Mouse (Mus musculus) neural tube, embryonic 15.5 days (tissue): ENCODE measurements at regions not wholly inside any gene's neighbourhood (a gene's known extent, or its start where the extent isn't known, plus 50 kb on each side); places are given as distances from the start of the nearest gene placed in this dataset.
"Not testable (repeated sequence)": the region's sequence is repeated elsewhere in the genome, so short reads cannot be mapped to it uniquely, and the experiment has no call there.

ENCODE experiments used
- ATAC-seq: fragments of 200-750 bp; cut with Nextera tagmentation; 2 replicates; pipeline ENCODE4 v1.8.0; 2017; ENCODE audit warnings: mild to moderate bottlenecking, moderate TSS enrichment, moderate library complexity; ENCODE audit not compliant: low FRiP score
- H3K27ac ChIP-seq: fragments of 300-500 bp; sonication (generic); replicated peaks from 2 replicates; pipeline ENCODE4 v1.5.1; 2015; ENCODE audit warnings: mild to moderate bottlenecking, inconsistent platforms
- H3K27me3 ChIP-seq: fragments of 300-500 bp; sonication (generic); replicated peaks from 2 replicates; pipeline ENCODE4 v1.6.1; 2015; ENCODE audit warnings: inconsistent platforms
- H3K36me3 ChIP-seq: fragments of 300-500 bp; sonication (generic); 2 replicates; pipeline ENCODE4 v1.6.1; 2015; ENCODE audit warnings: inconsistent platforms
- H3K4me1 ChIP-seq: fragments of 300-500 bp; sonication (generic); 2 replicates; pipeline ENCODE4 v1.6.1; 2015; ENCODE audit warnings: inconsistent platforms
- H3K4me2 ChIP-seq: fragments of 300-500 bp; sonication (generic); 2 replicates; pipeline ENCODE4 v1.6.1; 2015; ENCODE audit warnings: inconsistent platforms, mild to moderate bottlenecking, moderate library complexity
- H3K4me3 ChIP-seq: fragments of 300-500 bp; sonication (generic); replicated peaks from 2 replicates; pipeline ENCODE4 v1.5.1; 2015; ENCODE audit warnings: mild to moderate bottlenecking, inconsistent platforms
- H3K9ac ChIP-seq: fragments of 300-500 bp; sonication (generic); replicated peaks from 2 replicates; pipeline ENCODE4 v1.6.1; 2015; ENCODE audit warnings: mild to moderate bottlenecking, inconsistent platforms
- H3K9me3 ChIP-seq: fragments of 300-500 bp; sonication (generic); replicated peaks from 2 replicates; pipeline ENCODE4 v1.6.1; 2016; ENCODE audit warnings: inconsistent platforms
- WGBS: fragments of 180-500 bp; shearing (Covaris S2); methylation state at CpG from one replicate; pipeline ENCODE4 v1.1.7; 2015; ENCODE audit warnings: mixed read lengths; 5-methylcytosine and 5-hydroxymethylcytosine counted together

GRCm38 (mm10) chr14:17414246-17414888, 245.7 kb upstream of the Thrb start:
- no peak overlapping the region for H3K27ac ChIP-seq
- H3K36me3 ChIP-seq: no peaks in the 10 kb centered on the region
- no peaks in the 10 kb centered on the region for H3K9me3 ChIP-seq
- no peak overlapping the region for H3K9ac ChIP-seq
- H3K4me2 ChIP-seq: no peak overlapping the region
- ATAC-seq: no peak
- no peak overlapping the region for H3K4me3 ChIP-seq
- H3K27me3 ChIP-seq: no peaks in the 10 kb centered on the region
- WGBS: 86% methylated on average over 6 of the region's 6 CpGs
- no peaks in the 10 kb centered on the region for H3K4me1 ChIP-seq

- 86% methylated on average over 1 of the region's 1 CpGs for WGBS
These were observed 232.3 kb upstream of the Thrb start for GRCm38 (mm10) chr14:17427751-17428150.

GRCm38 (mm10) chr14:17429157-17429556, 230.9 kb upstream of the Thrb start:
- ATAC-seq: no peak
- no peak overlapping the region for H3K27ac ChIP-seq
- no peaks in the 10 kb centered on the region for H3K36me3 ChIP-seq
- no peaks in the 10 kb centered on the region for H3K27me3 ChIP-seq
- no peak overlapping the region for H3K4me3 ChIP-seq
- 93% methylated on average over 3 of the region's 3 CpGs for WGBS
- no peak overlapping the region for H3K9ac ChIP-seq
- H3K9me3 ChIP-seq: no peaks in the 10 kb centered on the region
- no peaks in the 10 kb centered on the region for H3K4me1 ChIP-seq
- no peak overlapping the region for H3K4me2 ChIP-seq

More at GRCm38 (mm10) chr14:17427751-17428150, 232.3 kb upstream of the Thrb start:
- Histone ChIP-seq H3K9me3 (no peaks in the 10 kb centered on the region), H3K4me2 (no peak overlapping the region), H3K36me3 (no peaks in the 10 kb centered on the region), H3K4me1 (no peaks in the 10 kb centered on the region), H3K27me3 (no peaks in the 10 kb centered on the region), H3K27ac (no peak overlapping the region), H3K9ac (no peak overlapping the region), H3K4me3 (no peak overlapping the region)
- ATAC-seq: no peak

- ATAC-seq: no peak
- WGBS: 81% methylated on average over 1 of the region's 1 CpGs
These were observed 226.7 kb upstream of the Thrb start for GRCm38 (mm10) chr14:17433346-17433745.

GRCm38 (mm10) chr14:17457946-17458345, 202.1 kb upstream of the Thrb start:
- H3K27me3 ChIP-seq: no peaks in the 10 kb centered on the region
- H3K4me1 ChIP-seq: no peaks in the 10 kb centered on the region
- no peak overlapping the region for H3K27ac ChIP-seq
- H3K4me2 ChIP-seq: no peak overlapping the region
- WGBS: 43% methylated on average over 2 of the region's 2 CpGs
- H3K9ac ChIP-seq: no peak overlapping the region
- ATAC-seq: no peak
- no peaks in the 10 kb centered on the region for H3K36me3 ChIP-seq
- no peaks in the 10 kb centered on the region for H3K9me3 ChIP-seq
- H3K4me3 ChIP-seq: no peak overlapping the region

More at GRCm38 (mm10) chr14:17433346-17433745, 226.7 kb upstream of the Thrb start:
- H3K4me1 ChIP-seq: no peaks in the 10 kb centered on the region
- H3K9me3 ChIP-seq: no peaks in the 10 kb centered on the region
- H3K4me2 ChIP-seq: no peak overlapping the region
- H3K27me3 ChIP-seq: no peaks in the 10 kb centered on the region
- H3K9ac ChIP-seq: no peak overlapping the region
- H3K4me3 ChIP-seq: no peak overlapping the region
- no peak overlapping the region for H3K27ac ChIP-seq
- H3K36me3 ChIP-seq: no peaks in the 10 kb centered on the region

GRCm38 (mm10) chr14:17478963-17479362, 181.1 kb upstream of the Thrb start:
- WGBS: 87% methylated on average over 1 of the region's 1 CpGs
- H3K4me2 ChIP-seq: no peak overlapping the region
- ATAC-seq: no peak
- no peak overlapping the region for H3K27ac ChIP-seq
- H3K36me3 ChIP-seq: no peaks in the 10 kb centered on the region
- no peaks in the 10 kb centered on the region for H3K4me1 ChIP-seq
- no peaks in the 10 kb centered on the region for H3K9me3 ChIP-seq
- H3K9ac ChIP-seq: no peak overlapping the region
- H3K27me3 ChIP-seq: no peaks in the 10 kb centered on the region
- no peak overlapping the region for H3K4me3 ChIP-seq

DNA sequence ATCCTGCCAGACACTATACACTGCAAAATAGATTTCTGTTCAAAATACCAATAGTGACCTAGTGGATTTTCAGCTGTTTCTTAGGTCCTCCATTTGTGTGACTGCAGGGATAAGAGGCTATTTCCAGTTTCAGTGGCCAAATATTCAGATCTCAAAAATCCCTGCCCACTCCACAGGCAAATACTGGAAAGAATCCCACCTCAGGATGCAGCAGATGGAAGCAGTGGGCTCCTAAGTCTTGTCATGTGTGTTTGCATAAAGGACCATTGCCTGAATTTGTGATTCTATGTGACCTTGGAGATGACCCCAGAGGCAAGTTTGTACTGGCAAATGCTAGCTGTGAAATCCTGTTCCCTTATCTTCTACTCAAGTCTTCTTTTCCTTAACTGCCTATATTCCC, 175.2 kb upstream of the Thrb start:
- Histone ChIP-seq H3K27ac (no peak overlapping the region), H3K9ac (no peak overlapping the region), H3K27me3 (no peaks in the 10 kb centered on the region), H3K4me3 (no peak overlapping the region), H3K4me2 (no peak overlapping the region), H3K4me1 (no peaks in the 10 kb centered on the region), H3K36me3 (no peaks in the 10 kb centered on the region), H3K9me3 (no peaks in the 10 kb centered on the region)
- ATAC-seq: no peak

- H3K27me3 ChIP-seq: no peaks in the 10 kb centered on the region
- no peaks in the 10 kb centered on the region for H3K36me3 ChIP-seq
- no peak for ATAC-seq
- no peak overlapping the region for H3K9ac ChIP-seq
- 49% methylated on average over 1 of the region's 1 CpGs for WGBS
- H3K4me2 ChIP-seq: no peak overlapping the region
- no peak overlapping the region for H3K27ac ChIP-seq
- H3K4me3 ChIP-seq: no peak overlapping the region
- no peaks in the 10 kb centered on the region for H3K9me3 ChIP-seq
- no peaks in the 10 kb centered on the region for H3K4me1 ChIP-seq
These were observed 146.3 kb upstream of the Thrb start for GRCm38 (mm10) chr14:17513756-17514155.

DNA sequence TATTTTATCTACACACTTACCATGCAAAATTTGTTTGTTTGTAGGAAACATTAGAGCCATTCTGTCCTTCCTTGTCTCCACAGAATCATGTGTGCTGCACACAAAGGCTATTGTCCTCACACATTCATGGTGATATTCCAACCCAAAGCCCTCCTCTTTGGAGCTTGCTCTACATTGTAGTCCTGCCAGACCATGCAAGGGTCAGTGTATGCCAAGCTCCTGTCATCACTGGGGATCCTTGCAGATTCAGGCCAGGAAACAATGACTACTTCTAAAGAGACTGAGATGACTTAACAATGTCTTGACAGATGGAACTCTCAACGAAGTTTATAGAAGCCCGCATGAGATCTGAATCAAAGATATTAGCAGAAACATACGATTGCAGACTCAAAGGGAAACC, 137.4 kb upstream of the Thrb start:
- 88% methylated on average over 3 of the region's 3 CpGs for WGBS

GRCm38 (mm10) chr14:17523916-17524315, 136.1 kb upstream of the Thrb start:
- WGBS: 74% methylated on average over 4 of the region's 4 CpGs
- Histone ChIP-seq H3K4me2 (no peak overlapping the region), H3K9ac (no peak overlapping the region), H3K9me3 (no peaks in the 10 kb centered on the region), H3K27ac (no peak overlapping the region), H3K27me3 (no peaks in the 10 kb centered on the region), H3K4me3 (no peak overlapping the region), H3K36me3 (no peaks in the 10 kb centered on the region), H3K4me1 (no peaks in the 10 kb centered on the region)
- ATAC-seq: no peak

More for the DNA sequence above, 137.4 kb upstream of the Thrb start:
- Histone ChIP-seq H3K9me3 (no peaks in the 10 kb centered on the region), H3K4me1 (no peaks in the 10 kb centered on the region), H3K9ac (no peak overlapping the region), H3K27me3 (no peaks in the 10 kb centered on the region), H3K36me3 (no peaks in the 10 kb centered on the region), H3K4me2 (no peak overlapping the region), H3K27ac (no peak overlapping the region), H3K4me3 (no peak overlapping the region)
- no peak for ATAC-seq

DNA sequence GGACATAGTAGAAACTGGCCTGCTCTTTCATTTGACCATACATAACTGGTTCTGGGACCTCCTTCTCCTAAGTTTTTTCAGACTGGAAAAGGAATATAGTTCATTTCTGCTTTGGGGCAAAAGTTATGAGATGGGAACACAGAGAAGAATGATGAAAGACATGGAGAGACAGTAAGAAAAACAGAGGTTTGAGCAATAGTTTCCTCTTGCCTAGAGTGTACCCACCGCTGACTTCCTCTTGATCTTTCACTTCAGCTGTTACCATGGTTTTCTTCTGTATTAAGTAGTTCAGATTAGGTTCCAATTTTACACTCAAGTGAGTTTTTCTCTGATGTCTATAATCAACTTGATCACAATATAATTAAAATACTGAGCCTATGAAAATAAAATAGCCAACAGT, 120.7 kb upstream of the Thrb start:
- H3K4me2 ChIP-seq: no peak overlapping the region
- H3K36me3 ChIP-seq: no peaks in the 10 kb centered on the region
- H3K9ac ChIP-seq: no peak overlapping the region
- H3K27ac ChIP-seq: no peak overlapping the region
- H3K27me3 ChIP-seq: no peaks in the 10 kb centered on the region
- ATAC-seq: no peak
- H3K4me1 ChIP-seq: no peaks in the 10 kb centered on the region
- H3K9me3 ChIP-seq: no peaks in the 10 kb centered on the region
- WGBS: 91% methylated on average over 1 of the region's 1 CpGs
- H3K4me3 ChIP-seq: no peak overlapping the region

DNA sequence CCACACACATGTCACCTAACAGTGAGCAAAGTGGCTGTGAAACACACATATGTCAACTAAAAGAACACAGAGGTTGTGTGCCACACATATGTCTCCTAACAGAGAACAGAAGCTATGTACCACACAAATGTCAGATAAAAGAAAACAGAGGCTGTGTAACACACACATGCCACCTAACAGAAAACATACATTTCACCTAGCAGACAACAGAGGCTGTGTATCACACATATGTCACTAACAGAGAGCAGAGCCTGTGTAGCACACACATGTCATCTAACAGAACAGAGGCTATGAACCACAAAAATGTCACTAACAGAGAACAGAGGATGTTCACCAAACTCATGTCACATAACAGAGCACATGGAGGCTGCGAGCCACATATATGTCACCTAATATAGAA, 103.6 kb upstream of the Thrb start:
- no peak for ATAC-seq
- Histone ChIP-seq H3K4me2 (no peak overlapping the region), H3K36me3 (no peaks in the 10 kb centered on the region), H3K4me1 (no peaks in the 10 kb centered on the region), H3K9ac (no peak overlapping the region), H3K9me3 (no peaks in the 10 kb centered on the region), H3K27ac (no peak overlapping the region), H3K27me3 (no peaks in the 10 kb centered on the region), H3K4me3 (no peak overlapping the region)
- 93% methylated on average over 1 of the region's 1 CpGs for WGBS

DNA sequence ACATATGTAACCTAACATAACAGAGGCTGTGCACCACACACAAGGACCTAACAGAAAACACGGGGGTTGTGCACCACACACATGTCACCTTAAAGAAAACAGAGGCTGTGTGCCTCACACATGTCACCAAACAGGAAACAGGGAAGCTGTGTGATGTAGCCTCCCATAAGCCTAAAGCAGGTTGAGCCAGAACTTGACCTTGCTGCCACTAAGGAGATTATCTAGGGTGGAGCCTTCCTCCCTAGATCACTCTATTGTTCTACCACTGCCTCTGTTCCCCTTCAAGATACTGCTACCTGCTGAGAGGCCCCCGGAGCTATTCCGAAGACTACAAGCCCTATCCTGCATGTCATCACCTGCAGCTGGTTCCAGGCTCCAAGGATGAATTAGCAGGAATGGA, 100.1 kb upstream of the Thrb start:
- WGBS: 50% methylated on average over 3 of the region's 3 CpGs
- not testable (repeated sequence) for H3K4me1 ChIP-seq, H3K9ac ChIP-seq, ATAC-seq, H3K4me2 ChIP-seq, H3K36me3 ChIP-seq, H3K27me3 ChIP-seq, H3K9me3 ChIP-seq, H3K4me3 ChIP-seq, H3K27ac ChIP-seq
